Mouse (Mus musculus): ENCODE measurements at regions not wholly inside any gene's neighbourhood (a gene's known extent, or its start where the extent isn't known, plus 50 kb on each side); places are given as distances from the start of the nearest gene placed in this dataset.

DNA sequence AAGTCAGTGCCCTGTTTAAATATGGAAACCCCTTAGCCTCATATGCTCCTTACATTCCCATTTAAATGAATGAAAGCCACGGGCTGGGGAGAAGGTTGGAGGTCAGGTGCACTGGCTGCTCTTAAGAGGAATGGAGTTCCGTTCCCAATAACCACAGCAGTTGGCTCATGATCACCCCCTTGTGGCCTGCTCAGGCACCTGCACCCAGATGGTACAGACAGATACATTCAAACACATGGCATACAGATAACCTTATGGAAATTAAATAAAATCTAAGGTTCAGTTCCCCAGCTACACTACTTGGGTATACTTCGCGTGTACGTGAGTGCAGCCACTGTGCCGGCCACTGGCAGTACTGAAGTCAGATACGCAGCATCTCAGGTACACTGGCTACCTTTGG is 479.1 kb upstream of the Pmfbp1 start:
- TF ChIP-seq CTCF (IDR thresholded peaks at IDR 0.05; ENCODE audit: insufficient read depth, low read length) (peak; percentile 80), POLR2A (IDR thresholded peaks at IDR 0.05; ENCODE audit: borderline replicate concordance, extremely low read depth, low read depth, low read length) (no peak)

Data from lung, adult 2 months (tissue).